Mouse (Mus musculus) MEL (cell line): ENCODE results near the gene Slc16a11. TPM values are rescaled to one million over a fixed set of nuclear protein-coding genes. Genes with fewer than 3 reads are reported as not detected.

Experiments used
- DNase-seq: peaks from one replicate; pipeline ENCODE4 v3.0.0; 2011; ENCODE audit warnings: low read depth, low spot score
- H3K27ac ChIP-seq: 2 replicates; pipeline ENCODE4 v1.5.1; 2012; ENCODE audit warnings: low read depth, mild to moderate bottlenecking, control low read depth, low read length, moderate library complexity; ENCODE audit not compliant: control insufficient read depth
- H3K27me3 ChIP-seq, 2 experiments: fragments of 150-350 bp in 1 of 2; sonication (generic) in 1 of 2; 2 replicates each; pipeline ENCODE4 v1.6.1; 2012; ENCODE audit warnings: low read length in 2 of 2, mild to moderate bottlenecking in 2 of 2, improper control_type of control experiment in 1 of 2, moderate library complexity in 1 of 2; ENCODE audit not compliant: insufficient read depth in 2 of 2, control insufficient read depth in 1 of 2
- H3K36me3 ChIP-seq, 2 experiments: 2 replicates each; pipeline ENCODE4 v1.6.1; 2012 to 2014; ENCODE audit warnings: low read length in 2 of 2, improper control_type of control experiment in 1 of 2, inconsistent platforms in 1 of 2, mild to moderate bottlenecking in 1 of 2; ENCODE audit not compliant: insufficient read depth in 2 of 2, control insufficient read depth in 1 of 2
- H3K4me1 ChIP-seq, 2 experiments: fragments of 150-350 bp in 1 of 2; sonication (generic) in 1 of 2; 2 replicates each; pipeline ENCODE4 v1.6.1; 2012; ENCODE audit warnings: low read length in 2 of 2, improper control_type of control experiment in 1 of 2, mild to moderate bottlenecking in 1 of 2; ENCODE audit not compliant: insufficient read depth in 2 of 2, control insufficient read depth in 1 of 2
- H3K4me3 ChIP-seq, 2 experiments: fragments of 150-350 bp in 1 of 2; sonication (generic) in 1 of 2; 2 replicates each; pipeline ENCODE4 v1.5.1; 2012; ENCODE audit warnings: low read depth in 2 of 2, low read length in 2 of 2, mild to moderate bottlenecking in 2 of 2, moderate library complexity in 2 of 2, control low read depth in 1 of 2, improper control_type of control experiment in 1 of 2; ENCODE audit not compliant: control insufficient read depth in 1 of 2, insufficient read depth in 1 of 2
- H3K79me2 ChIP-seq: 2 replicates; pipeline ENCODE4 v1.6.1; 2012; ENCODE audit warnings: mild to moderate bottlenecking, low read length, moderate library complexity; ENCODE audit not compliant: control insufficient read depth, poor library complexity, insufficient read depth
- H3K9ac ChIP-seq: 2 replicates; pipeline ENCODE4 v1.6.1; 2012; ENCODE audit warnings: low read depth, mild to moderate bottlenecking, control low read depth, low read length, moderate library complexity; ENCODE audit not compliant: control insufficient read depth, poor library complexity, severe bottlenecking
- H3K9me3 ChIP-seq: fragments of 150-350 bp; sonication (generic); replicated peaks from 2 replicates; pipeline ENCODE4 v1.6.1; 2012; ENCODE audit warnings: mild to moderate bottlenecking, low read length, improper control_type of control experiment, moderate library complexity; ENCODE audit not compliant: insufficient read depth
- BHLHE40 ChIP-seq: IDR thresholded peaks from 2 replicates; pipeline ENCODE4 v1.6.1; 2012; ENCODE audit warnings: low read depth, mild to moderate bottlenecking, inconsistent platforms, low read length, improper control_type of control experiment, borderline replicate concordance
- HCFC1 ChIP-seq: IDR thresholded peaks from 2 replicates; pipeline ENCODE4 v1.6.1; 2012; ENCODE audit warnings: low read depth, mild to moderate bottlenecking, inconsistent platforms, low read length, improper control_type of control experiment, moderate library complexity
- MAX ChIP-seq: IDR thresholded peaks from 2 replicates; pipeline ENCODE4 v1.6.1; 2011; ENCODE audit warnings: low read length, improper control_type of control experiment
- MAZ ChIP-seq: IDR thresholded peaks from 2 replicates; pipeline ENCODE4 v1.6.1; 2012; ENCODE audit warnings: low read depth, mild to moderate bottlenecking, inconsistent platforms, low read length, improper control_type of control experiment
- MYC ChIP-seq: IDR thresholded peaks from 2 replicates; pipeline ENCODE4 v1.6.1; 2011; ENCODE audit warnings: low read depth, mild to moderate bottlenecking, low read length, improper control_type of control experiment, moderate library complexity
- POLR2AphosphoS2 ChIP-seq: IDR thresholded peaks from 2 replicates; pipeline ENCODE4 v1.6.1; 2011; ENCODE audit warnings: low read length, improper control_type of control experiment
- RCOR1 ChIP-seq: IDR thresholded peaks from 2 replicates; pipeline ENCODE4 v1.6.1; 2012; ENCODE audit warnings: low read depth, mild to moderate bottlenecking, inconsistent platforms, low read length, improper control_type of control experiment
- SMC3 ChIP-seq: IDR thresholded peaks from 2 replicates; pipeline ENCODE4 v1.6.1; 2011; ENCODE audit warnings: low read depth, low read length, improper control_type of control experiment
- TBP ChIP-seq: IDR thresholded peaks from 2 replicates; pipeline ENCODE4 v1.8.0; 2011; ENCODE audit warnings: low read depth, low read length, improper control_type of control experiment
- polyA plus RNA-seq, 2 experiments: library from polyadenylated mRNA; stranded (reverse) in 1 of 2; unstranded in 1 of 2; fragments of >175 nt in 1 of 2; fragments of >200 nt in 1 of 2; gene quantifications; 2 replicates each; pipeline versions ENCODE4 v1.2.1 to v1.2.4; 2012; ENCODE audit warnings: low replicate concordance in 2 of 2, low read depth in 1 of 2; ENCODE audit not compliant: insufficient read length in 2 of 2, insufficient read depth in 1 of 2, missing spikeins in 1 of 2
- total RNA-seq: library from RNA; depleted of rRNA; stranded (reverse); fragments of 300-350 nt; gene quantifications from 2 replicates; pipeline ENCODE4 v1.2.3, GENCODE M21; 2012

Gene Slc16a11
- total and polyA plus RNA-seq, 3 experiments = 0.31 to 1.2 TPM; not detected in 1

DNA sequence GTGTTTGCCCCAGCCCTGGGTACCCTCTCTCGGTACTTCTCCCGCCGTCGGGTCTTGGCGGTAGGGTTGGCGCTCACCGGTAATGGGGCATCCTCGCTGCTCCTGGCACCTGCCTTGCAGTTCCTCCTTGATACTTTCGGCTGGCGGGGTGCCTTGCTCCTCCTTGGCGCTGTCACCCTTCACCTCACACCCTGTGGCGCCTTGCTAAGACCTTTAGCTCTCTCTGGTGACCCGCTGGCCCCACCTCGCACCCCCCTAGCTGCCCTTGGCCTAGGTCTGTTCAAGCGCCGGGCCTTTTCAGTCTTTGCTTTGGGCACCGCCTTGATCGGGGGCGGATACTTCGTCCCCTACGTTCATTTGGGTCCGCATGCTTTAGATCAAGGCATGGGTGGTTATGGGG lies 2.7 kb downstream of the Slc16a11 start:
- H3K27ac ChIP-seq = no peak overlapping the region
- no peak overlapping the region for H3K4me3 ChIP-seq
- H3K9ac ChIP-seq = no peak overlapping the region
- H3K4me1 ChIP-seq = peaks cover 0 to 5% of the 10 kb centered on the region in 2 experiments; a peak in 2 of 4 replicates
- no peak for TF ChIP-seq POLR2AphosphoS2
- TF ChIP-seq RCOR1 = no peak
- TF ChIP-seq MAX = no peak
- no peak for TF ChIP-seq SMC3
- TF ChIP-seq TBP = no peak
- TF ChIP-seq BHLHE40 = no peak
- TF ChIP-seq MAZ = no peak
- no peaks in the 10 kb centered on the region for H3K9me3 ChIP-seq
- DNase-seq = no peak
- peaks cover 0 to 5% of the 10 kb centered on the region in 2 experiments; a peak in 2 of 4 replicates for H3K36me3 ChIP-seq
- peaks cover 3% of the 10 kb centered on the region; the same call in 1 of the 2 replicates for H3K79me2 ChIP-seq
- H3K27me3 ChIP-seq = no peaks in the 10 kb centered on the region

DNA sequence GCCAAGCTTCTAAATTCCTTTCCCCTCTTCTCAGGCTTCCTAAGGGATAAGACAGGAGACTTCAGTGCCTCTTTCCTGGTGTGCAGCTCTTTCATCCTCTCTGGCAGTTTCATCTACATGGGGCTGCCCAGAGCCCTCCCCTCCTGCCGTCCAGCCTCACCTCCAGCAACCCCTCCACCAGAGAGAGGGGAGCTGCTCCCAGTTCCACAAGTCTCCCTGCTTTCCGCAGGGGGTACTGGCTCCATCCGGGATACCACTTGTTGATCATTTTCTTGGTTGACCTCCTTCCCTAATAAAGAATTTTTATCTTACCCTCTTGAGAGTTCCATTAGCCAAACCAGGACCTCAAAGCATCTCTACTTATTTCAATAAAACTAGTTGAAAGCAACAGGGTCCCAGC lies 3.6 kb downstream of the Slc16a11 start:
- no peaks in the 10 kb centered on the region for H3K9me3 ChIP-seq
- H3K4me3 ChIP-seq = no peak overlapping the region
- no peak for DNase-seq
- peaks cover 0 to 5% of the 10 kb centered on the region in 2 experiments; a peak in 2 of 4 replicates for H3K36me3 ChIP-seq
- TF ChIP-seq MYC = no peak
- peaks cover 3% of the 10 kb centered on the region; the same call in 1 of the 2 replicates for H3K79me2 ChIP-seq
- H3K9ac ChIP-seq = no peak overlapping the region
- no peak overlapping the region for H3K27ac ChIP-seq
- peaks cover 0 to 5% of the 10 kb centered on the region in 2 experiments; a peak in 2 of 4 replicates for H3K4me1 ChIP-seq
- H3K27me3 ChIP-seq = no peaks in the 10 kb centered on the region

DNA sequence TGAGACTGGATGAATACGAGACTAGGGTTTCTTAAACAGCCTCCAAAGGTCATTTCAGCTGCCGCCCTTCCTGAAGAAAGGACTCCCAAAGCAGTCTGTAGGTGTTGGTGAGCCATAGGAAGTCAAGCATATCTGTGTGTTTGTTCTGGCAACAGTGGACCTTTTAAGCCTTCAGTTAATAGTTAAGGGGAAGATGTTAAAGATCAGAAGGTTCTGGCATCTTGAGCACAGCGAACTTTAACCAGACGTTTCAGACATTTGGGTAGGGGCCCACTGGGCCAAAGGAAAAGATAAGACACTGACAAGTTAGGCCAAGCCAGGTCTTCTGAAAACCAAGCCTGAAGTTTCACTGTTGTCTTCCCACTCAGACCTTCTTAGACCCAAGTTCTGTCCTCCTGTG lies 5.5 kb downstream of the Slc16a11 start:
- no peak overlapping the region for H3K4me3 ChIP-seq
- no peaks in the 10 kb centered on the region for H3K9me3 ChIP-seq
- H3K9ac ChIP-seq = no peak overlapping the region
- H3K27ac ChIP-seq = no peak overlapping the region
- H3K27me3 ChIP-seq = no peaks in the 10 kb centered on the region
- no peak for TF ChIP-seq HCFC1
- H3K79me2 ChIP-seq = peaks cover 5% of the 10 kb centered on the region; the same call in 1 of the 2 replicates
- H3K36me3 ChIP-seq = peaks cover 0 to 5% of the 10 kb centered on the region in 2 experiments; a peak in 2 of 4 replicates
- no peak for DNase-seq
- H3K4me1 ChIP-seq = peaks cover 5 to 7% of the 10 kb centered on the region in 2 experiments; a peak in 3 of 4 replicates
